Mouse (Mus musculus) midbrain, embryonic 12.5 days (tissue): Measurements from ENCODE around the gene Hist1h2bj. TPM values are rescaled to one million over a fixed set of nuclear protein-coding genes. Genes with fewer than 3 reads are reported as not detected.
A peak's percentile ranks its signal among the peaks of the same experiment; 100 is the strongest.

Experiments
- ATAC-seq: fragments of 200-750 bp; cut with Nextera tagmentation; 2 replicates; pipeline ENCODE4 v1.8.0; 2017; ENCODE audit warnings: low read depth, moderate TSS enrichment, moderate library complexity; ENCODE audit not compliant: low FRiP score
- H3K27ac ChIP-seq: fragments of 300-500 bp; sonication (generic); replicated peaks from 2 replicates; pipeline ENCODE4 v1.5.1; 2016; ENCODE audit warnings: mild to moderate bottlenecking
- H3K27me3 ChIP-seq: fragments of 300-500 bp; sonication (generic); 2 replicates; pipeline ENCODE4 v1.6.1; 2016; ENCODE audit warnings: mild to moderate bottlenecking
- H3K36me3 ChIP-seq: fragments of 300-500 bp; sonication (generic); 2 replicates; pipeline ENCODE4 v1.6.1; 2016
- H3K4me1 ChIP-seq: fragments of 300-500 bp; sonication (generic); 2 replicates; pipeline ENCODE4 v1.6.1; 2016
- H3K4me2 ChIP-seq: fragments of 300-500 bp; sonication (generic); replicated peaks from 2 replicates; pipeline ENCODE4 v1.6.1; 2016; ENCODE audit warnings: mild to moderate bottlenecking, moderate library complexity
- H3K4me3 ChIP-seq: fragments of 300-500 bp; sonication (generic); 2 replicates; pipeline ENCODE4 v1.5.1; 2016; ENCODE audit warnings: mild to moderate bottlenecking
- H3K9ac ChIP-seq: fragments of 300-500 bp; sonication (generic); replicated peaks from 2 replicates; pipeline ENCODE4 v1.6.1; 2016; ENCODE audit warnings: mild to moderate bottlenecking, moderate library complexity
- H3K9me3 ChIP-seq: fragments of 300-500 bp; sonication (generic); 2 replicates; pipeline ENCODE4 v1.6.1; 2016; ENCODE audit warnings: mild to moderate bottlenecking
- WGBS: fragments of 180-500 bp; shearing (Covaris S2); methylation state at CpG from one replicate; pipeline ENCODE4 v1.1.7; 2016; 5-methylcytosine and 5-hydroxymethylcytosine counted together
- polyA plus RNA-seq: library from polyadenylated mRNA; unstranded; fragments of >200 nt; fragmentation: Nextera tagmentation; extraction: Ambion mirVana; gene quantifications from 2 replicates; pipeline ENCODE4 v1.2.1, GENCODE M21; 2016

Gene Hist1h2bj
- polyA plus RNA-seq, 1 experiment from 2014 or later: 15.4 TPM

DNA sequence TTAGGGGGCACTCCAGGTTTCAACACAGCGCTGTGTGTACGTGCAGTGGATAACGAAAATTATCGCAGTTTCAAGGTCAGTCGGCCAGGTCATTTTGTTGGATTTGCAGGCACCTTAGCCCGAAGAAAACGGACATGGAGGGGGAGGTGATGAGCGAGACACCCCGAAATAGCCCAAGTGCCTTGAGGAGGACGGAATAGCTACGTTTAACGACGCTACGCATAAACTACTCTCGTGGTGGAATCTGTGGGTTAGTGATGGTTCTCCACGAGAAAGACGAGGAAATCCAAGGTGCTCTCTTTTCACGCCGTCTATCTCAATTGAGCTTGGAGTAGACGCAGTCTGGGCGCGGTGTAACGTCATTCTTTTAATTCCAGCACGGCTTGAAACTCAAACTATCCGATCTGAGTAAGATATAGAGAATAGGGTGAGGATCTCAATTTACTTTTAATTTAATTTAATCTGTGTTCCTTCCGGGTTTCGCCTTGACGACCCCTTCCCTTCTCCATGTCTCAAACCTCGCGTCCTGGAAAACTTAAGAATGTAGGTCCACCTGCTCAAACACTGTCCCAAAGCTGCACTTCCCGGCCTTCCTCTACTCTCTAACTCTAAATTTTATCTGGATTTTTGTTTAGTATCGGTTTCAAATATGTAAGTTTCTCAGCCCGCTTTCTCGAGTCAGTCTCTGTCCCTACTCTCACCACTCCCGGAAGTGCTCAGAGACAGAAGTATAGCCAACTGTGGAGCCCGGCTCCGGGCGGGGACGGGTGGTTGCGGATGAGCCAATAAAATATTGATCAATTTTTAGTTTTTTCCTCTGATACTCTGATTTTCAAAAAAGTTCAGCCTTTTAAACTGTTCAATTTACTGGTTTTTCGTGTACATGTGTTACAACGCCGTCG is 22.8 kb upstream of the Hist1h2bj start:
- Histone ChIP-seq H3K9ac (peak overlapping the region; percentile 12; the same call in 1 of the 2 replicates), H3K9me3 (no peaks in the 10 kb centered on the region), H3K36me3 (no peaks in the 10 kb centered on the region), H3K4me2 (peak overlapping the region; percentile 66), H3K27me3 (peaks cover 41% of the 10 kb centered on the region), H3K4me3 (peak overlapping the region; percentile 49), H3K4me1 (peaks cover 10% of the 10 kb centered on the region), H3K27ac (no peak overlapping the region)
- no peak for ATAC-seq
- WGBS: under 1% methylated on average over 44 of the region's 44 CpGs

- H3K4me2 ChIP-seq: peak overlapping the region; percentile 66
- peaks cover 36% of the 10 kb centered on the region for H3K27me3 ChIP-seq
- H3K9ac ChIP-seq: no peak overlapping the region; the same call in 1 of the 2 replicates
- H3K27ac ChIP-seq: no peak overlapping the region
- H3K9me3 ChIP-seq: no peaks in the 10 kb centered on the region
- no peaks in the 10 kb centered on the region for H3K36me3 ChIP-seq
- peak overlapping the region; percentile 49 for H3K4me3 ChIP-seq
- no peak for ATAC-seq
- WGBS: under 1% methylated on average over 8 of the region's 8 CpGs
- peaks cover 12% of the 10 kb centered on the region for H3K4me1 ChIP-seq
Observed at GRCm38 (mm10) chr13:22020901-22021339, 22.1 kb upstream of the Hist1h2bj start.

DNA sequence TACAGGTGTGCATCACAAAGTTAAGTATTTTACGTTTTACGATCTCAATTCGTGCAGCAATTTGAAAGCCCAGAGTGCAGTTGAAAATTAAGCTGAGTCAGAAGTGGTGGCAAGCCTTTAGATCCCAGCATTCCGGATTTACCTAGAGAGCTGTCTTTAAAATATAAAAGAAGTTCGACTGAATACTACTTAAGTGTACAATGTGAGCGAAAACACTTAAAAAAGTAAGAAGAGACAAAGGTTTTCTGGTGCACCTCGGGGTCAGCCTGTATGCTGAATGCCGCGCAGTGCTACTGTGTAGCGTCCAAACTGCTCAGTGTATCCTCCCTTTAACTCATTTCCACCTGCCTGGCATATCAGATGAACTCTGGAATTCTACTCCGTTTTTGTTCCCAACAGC is 21.4 kb upstream of the Hist1h2bj start:
- Histone ChIP-seq H3K4me3 (peak overlapping the region; percentile 49), H3K4me2 (peak overlapping the region; percentile 66), H3K27ac (no peak overlapping the region), H3K9me3 (no peaks in the 10 kb centered on the region), H3K36me3 (no peaks in the 10 kb centered on the region), H3K27me3 (peaks cover 30% of the 10 kb centered on the region), H3K4me1 (peaks cover 15% of the 10 kb centered on the region), H3K9ac (peak overlapping the region; percentile 49)
- under 1% methylated on average over 11 of the region's 11 CpGs for WGBS
- no peak for ATAC-seq

DNA sequence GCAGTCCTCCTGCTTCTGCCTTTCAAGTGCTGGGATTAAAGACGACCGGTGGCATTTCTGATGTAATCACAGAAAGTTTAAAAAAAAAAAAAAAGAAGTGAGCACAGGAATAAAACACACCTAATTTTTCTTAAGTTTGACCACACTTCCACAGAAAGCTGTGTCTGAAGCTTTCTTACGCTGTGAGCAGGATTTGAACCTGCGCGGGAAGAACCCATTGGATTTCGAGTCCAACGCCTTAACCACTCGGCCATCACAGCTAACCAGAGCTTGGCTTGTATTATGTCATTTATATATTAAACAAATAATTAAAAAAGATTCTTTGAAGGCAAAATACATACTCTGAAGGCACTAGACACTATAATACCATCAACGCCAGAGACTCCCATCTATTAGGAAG is 20.8 kb upstream of the Hist1h2bj start:
- Histone ChIP-seq H3K4me2 (peak overlapping the region; percentile 66), H3K4me1 (peaks cover 17% of the 10 kb centered on the region), H3K9ac (peak overlapping the region; percentile 49; the same call in 1 of the 2 replicates), H3K27ac (no peak overlapping the region), H3K27me3 (peaks cover 29% of the 10 kb centered on the region), H3K4me3 (peak overlapping the region; percentile 49), H3K9me3 (no peaks in the 10 kb centered on the region), H3K36me3 (no peaks in the 10 kb centered on the region)
- peak; percentile 68 for ATAC-seq
- WGBS: under 1% methylated on average over 9 of the region's 9 CpGs

DNA sequence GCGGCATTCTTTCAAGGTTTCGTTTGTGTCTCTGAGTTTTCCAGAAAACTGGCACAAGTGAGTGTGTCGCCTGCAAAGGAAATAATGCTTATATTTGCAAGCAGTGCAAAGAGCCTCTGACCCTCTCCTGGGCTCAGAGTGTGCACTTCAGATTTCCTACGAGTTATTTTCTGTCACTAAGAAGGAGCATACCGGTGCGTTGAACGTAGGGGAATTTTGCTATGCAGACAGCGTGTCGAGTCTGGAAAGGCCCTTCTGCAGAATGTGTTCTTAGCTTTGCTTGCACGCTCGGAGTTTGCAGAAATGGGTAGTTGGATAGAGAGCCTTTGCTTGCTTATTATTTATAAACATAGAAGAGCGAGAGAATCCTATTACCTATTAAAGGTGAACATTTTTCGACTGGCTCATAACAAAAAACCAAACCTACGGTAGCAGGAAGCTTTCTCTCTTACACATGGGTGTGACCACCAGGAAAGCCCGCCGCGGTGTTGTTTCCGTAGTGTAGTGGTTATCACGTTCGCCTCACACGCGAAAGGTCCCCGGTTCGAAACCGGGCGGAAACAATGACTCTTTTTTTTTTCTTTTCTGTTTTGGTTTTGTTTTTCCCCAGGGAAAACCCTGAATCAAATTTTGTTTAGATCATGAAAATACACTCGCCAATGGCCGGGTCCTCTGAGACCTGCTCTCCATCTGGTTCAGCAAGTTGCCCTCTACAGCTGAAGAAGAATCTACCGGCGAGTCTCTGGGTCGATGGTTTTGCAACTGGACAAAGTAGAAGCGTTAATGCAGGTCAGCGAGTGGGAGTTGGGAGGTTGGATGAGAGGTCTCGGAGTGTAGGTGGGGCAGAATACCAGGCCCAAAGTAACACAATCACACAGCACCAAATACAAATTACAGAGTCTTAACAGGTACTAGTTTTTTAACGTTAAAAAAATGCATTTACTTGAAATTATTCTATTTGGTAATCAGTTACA is 16.7 kb upstream of the Hist1h2bj start:
- H3K27ac ChIP-seq: no peak overlapping the region; the same call in 1 of the 2 replicates
- ATAC-seq: peak; percentile 20; the same call in 1 of the 2 replicates

GRCm38 (mm10) chr13:22028673-22029460 is 14.1 kb upstream of the Hist1h2bj start:
- 1% methylated on average over 40 of the region's 40 CpGs for WGBS
- H3K36me3 ChIP-seq: no peaks in the 10 kb centered on the region
- H3K4me3 ChIP-seq: peak overlapping the region; percentile 49
- H3K4me2 ChIP-seq: peak overlapping the region; percentile 61
- H3K27ac ChIP-seq: peak overlapping the region; percentile 74
- peaks cover 11% of the 10 kb centered on the region for H3K4me1 ChIP-seq
- peak; percentile 84 for ATAC-seq
- H3K27me3 ChIP-seq: no peaks in the 10 kb centered on the region
- H3K9ac ChIP-seq: peak overlapping the region; percentile 59; the same call in 1 of the 2 replicates
- H3K9me3 ChIP-seq: no peaks in the 10 kb centered on the region

More for the DNA sequence above, 16.7 kb upstream of the Hist1h2bj start:
- 1% methylated on average over 35 of the region's 35 CpGs for WGBS
- Histone ChIP-seq H3K9me3 (no peaks in the 10 kb centered on the region), H3K4me2 (peak overlapping the region; percentile 60), H3K27me3 (no peaks in the 10 kb centered on the region), H3K9ac (peak overlapping the region; percentile 55), H3K4me3 (peak overlapping the region; percentile 47), H3K4me1 (0 out of 2 replicates have a peak, but pooled peaks cover 13% of the 10 kb centered on the region), H3K36me3 (no peaks in the 10 kb centered on the region)

DNA sequence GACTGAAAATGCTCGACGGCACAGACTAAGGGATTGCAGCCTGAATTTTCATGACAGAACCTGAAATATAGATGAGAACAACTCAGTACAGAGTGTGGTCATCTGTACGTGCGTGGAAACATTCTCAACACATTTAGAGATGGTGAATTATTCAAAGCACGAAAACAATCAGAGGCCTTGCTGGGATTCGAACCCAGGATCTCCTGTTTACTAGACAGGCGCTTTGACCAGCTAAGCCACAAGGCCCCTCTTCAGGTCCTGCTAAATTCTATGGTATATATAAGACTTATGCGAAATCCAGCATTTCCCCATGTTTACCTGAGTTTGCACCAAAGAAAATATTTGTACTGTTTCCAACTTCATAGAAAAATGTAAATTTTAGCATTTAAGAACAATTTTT is 13.1 kb upstream of the Hist1h2bj start:
- H3K4me2 ChIP-seq: no peak overlapping the region
- 21% methylated on average over 8 of the region's 8 CpGs for WGBS
- H3K27me3 ChIP-seq: no peaks in the 10 kb centered on the region
- no peak overlapping the region for H3K4me3 ChIP-seq
- no peak for ATAC-seq
- H3K9me3 ChIP-seq: no peaks in the 10 kb centered on the region
- H3K9ac ChIP-seq: no peak overlapping the region
- H3K4me1 ChIP-seq: peaks cover 22% of the 10 kb centered on the region
- no peak overlapping the region for H3K27ac ChIP-seq
- no peaks in the 10 kb centered on the region for H3K36me3 ChIP-seq

GRCm38 (mm10) chr13:22030493-22030892 is 12.5 kb upstream of the Hist1h2bj start:
- no peaks in the 10 kb centered on the region for H3K9me3 ChIP-seq
- no peak overlapping the region for H3K4me3 ChIP-seq
- no peak for ATAC-seq
- no peak overlapping the region for H3K4me2 ChIP-seq
- H3K9ac ChIP-seq: no peak overlapping the region
- WGBS: 14% methylated on average over 4 of the region's 4 CpGs
- H3K4me1 ChIP-seq: peaks cover 22% of the 10 kb centered on the region
- H3K27ac ChIP-seq: no peak overlapping the region
- H3K36me3 ChIP-seq: no peaks in the 10 kb centered on the region
- no peaks in the 10 kb centered on the region for H3K27me3 ChIP-seq

- Histone ChIP-seq H3K4me1 (peaks cover 21% of the 10 kb centered on the region), H3K27me3 (no peaks in the 10 kb centered on the region), H3K4me2 (peak overlapping the region; percentile 67), H3K4me3 (peak overlapping the region; percentile 42), H3K9ac (peak overlapping the region; percentile 65; the same call in 1 of the 2 replicates), H3K27ac (peak overlapping the region; percentile 85; the same call in 1 of the 2 replicates), H3K36me3 (no peaks in the 10 kb centered on the region), H3K9me3 (no peaks in the 10 kb centered on the region)
- ATAC-seq: no peak
- 53% methylated on average over 5 of the region's 5 CpGs for WGBS
Observed at GRCm38 (mm10) chr13:22033741-22034442, 9.1 kb upstream of the Hist1h2bj start.

DNA sequence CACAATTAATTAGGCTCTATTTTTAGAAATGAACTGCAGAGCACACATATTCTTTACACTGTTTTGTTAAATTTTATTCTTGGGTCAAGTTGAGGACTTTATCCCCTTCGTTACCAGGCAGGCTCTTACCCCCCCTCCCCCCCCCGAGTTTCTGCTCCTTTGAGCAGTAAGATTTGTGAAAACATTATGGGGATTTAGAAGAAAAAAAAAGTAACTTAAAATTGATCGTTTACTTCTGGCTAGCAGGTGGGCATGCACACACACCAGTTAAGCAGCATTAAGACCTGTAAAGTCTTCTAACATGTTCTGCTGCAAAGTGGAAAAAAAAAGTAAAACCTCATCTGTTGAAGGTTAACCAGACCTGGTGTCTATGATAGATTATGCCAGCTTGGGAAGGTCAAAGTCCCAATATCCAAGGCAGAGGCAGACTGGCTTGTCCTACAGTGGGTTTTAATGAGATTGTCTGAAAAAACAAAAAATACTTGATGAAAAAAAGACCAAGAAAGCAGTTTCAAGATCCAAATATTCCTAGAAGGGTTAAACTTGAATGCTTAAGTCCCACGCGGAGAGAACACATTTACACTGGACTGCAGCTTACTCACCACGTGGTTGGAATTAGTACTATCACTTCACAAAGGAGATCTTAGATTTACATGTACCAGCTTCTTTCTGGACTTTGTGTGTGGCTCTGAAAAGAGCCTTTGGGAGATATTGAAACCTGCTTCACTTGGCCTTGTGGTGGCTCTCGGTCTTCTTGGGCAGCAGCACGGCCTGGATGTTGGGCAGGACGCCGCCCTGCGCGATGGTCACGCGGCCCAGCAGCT is 8.4 kb upstream of the Hist1h2bj start:
- peak overlapping the region; percentile 65 for H3K9ac ChIP-seq
- under 1% methylated on average over 13 of the region's 14 CpGs for WGBS
- H3K9me3 ChIP-seq: no peaks in the 10 kb centered on the region

More for the DNA sequence above, 8.4 kb upstream of the Hist1h2bj start:
- no peak; the same call in 1 of the 2 replicates for ATAC-seq
- Histone ChIP-seq H3K4me1 (peaks cover 21% of the 10 kb centered on the region), H3K4me2 (peak overlapping the region; percentile 67), H3K27ac (peak overlapping the region; percentile 85), H3K27me3 (no peaks in the 10 kb centered on the region), H3K36me3 (no peaks in the 10 kb centered on the region), H3K4me3 (peak overlapping the region; percentile 42)
